Mouse (Mus musculus) bone marrow macrophage, adult 2 months (primary cell): Measurements from ENCODE around the gene Myo15b.

Experiments
- CTCF ChIP-seq: IDR thresholded peaks from 2 replicates; pipeline ENCODE4 v1.5.1; 2012; ENCODE audit warnings: low read depth, mild to moderate bottlenecking, low read length, moderate library complexity
- POLR2A ChIP-seq: IDR thresholded peaks from 2 replicates; pipeline ENCODE4 v1.6.1; 2012; ENCODE audit warnings: mild to moderate bottlenecking, low read depth, low read length, borderline replicate concordance

- TF ChIP-seq CTCF (no peak), POLR2A (no peak)
Observed at GRCm38 (mm10) chr11:115841044-115841443, 17.2 kb upstream of the Myo15b start.
